Mouse (Mus musculus) heart, postnatal 0 days (tissue): ENCODE measurements around the gene Bmpr2. TPM values are rescaled to one million over a fixed set of nuclear protein-coding genes. Genes with fewer than 3 reads are reported as not detected.

Experiments
- ATAC-seq: fragments of 200-750 bp; cut with Nextera tagmentation; 2 replicates; pipeline ENCODE4 v1.8.0; 2017; ENCODE audit warnings: low read depth, moderate number of reproducible peaks, moderate library complexity; ENCODE audit not compliant: insufficient read depth
- DNase-seq: peaks from one replicate; pipeline ENCODE4 v3.0.0-alpha.2; 2016; ENCODE audit warnings: low spot score
- H3K27ac ChIP-seq: fragments of 300-500 bp; sonication (generic); 2 replicates; pipeline ENCODE4 v1.5.1; 2014; ENCODE audit warnings: low read depth, mild to moderate bottlenecking
- H3K27me3 ChIP-seq: fragments of 300-500 bp; sonication (generic); 2 replicates; pipeline ENCODE4 v1.6.1; 2014; ENCODE audit warnings: low read length, mixed read lengths; ENCODE audit not compliant: control insufficient read depth, insufficient read depth
- H3K36me3 ChIP-seq: fragments of 300-500 bp; sonication (generic); replicated peaks from 2 replicates; pipeline ENCODE4 v1.6.1; 2014; ENCODE audit warnings: low read length, mixed read lengths; ENCODE audit not compliant: control insufficient read depth, insufficient read depth
- H3K4me1 ChIP-seq: fragments of 300-500 bp; sonication (generic); 2 replicates; pipeline ENCODE4 v1.6.1; 2014; ENCODE audit warnings: antibody characterized with exemption; ENCODE audit not compliant: control insufficient read depth, insufficient read depth
- H3K4me2 ChIP-seq: fragments of 300-500 bp; sonication (generic); 2 replicates; pipeline ENCODE4 v1.6.1; 2014; ENCODE audit warnings: low read depth, mild to moderate bottlenecking, low read length, moderate library complexity
- H3K4me3 ChIP-seq: fragments of 300-500 bp; sonication (generic); 2 replicates; pipeline ENCODE4 v1.5.1; 2014; ENCODE audit warnings: low read depth, low read length
- H3K9ac ChIP-seq: fragments of 300-500 bp; sonication (generic); replicated peaks from 2 replicates; pipeline ENCODE4 v1.6.1; 2014; ENCODE audit warnings: low read depth, low read length, mixed read lengths
- H3K9me3 ChIP-seq: fragments of 300-500 bp; sonication (generic); replicated peaks from 2 replicates; pipeline ENCODE4 v1.6.1; 2016; ENCODE audit warnings: low read length; ENCODE audit not compliant: control insufficient read depth
- CTCF ChIP-seq: IDR thresholded peaks from 2 replicates; pipeline ENCODE4 v1.5.1; 2016; ENCODE audit warnings: antibody characterized with exemption, control low read depth, low read depth
- EP300 ChIP-seq: IDR thresholded peaks from 2 replicates; pipeline ENCODE4 v1.6.1; 2016; ENCODE audit warnings: antibody characterized with exemption, low read depth
- WGBS: fragments of 180-500 bp; shearing (Covaris S2); extraction: QIAGEN DNeasy Blood & Tissue Kit; methylation state at CpG from one replicate; pipeline ENCODE4 v1.1.7; 2014; 5-methylcytosine and 5-hydroxymethylcytosine counted together
- polyA plus RNA-seq: library from polyadenylated mRNA; unstranded; fragments of >200 nt; fragmentation: Nextera tagmentation; extraction: Ambion mirVana; gene quantifications from 2 replicates; pipeline ENCODE4 v1.2.1, GENCODE M21; 2015
- total RNA-seq: library from RNA; depleted of rRNA; stranded (reverse); fragments of >200 nt; gene quantifications from 2 replicates; pipeline ENCODE4 v1.2.3, GENCODE M21; 2014; ENCODE audit warnings: low replicate concordance

Bmpr2 gene
- total and polyA plus RNA-seq, 2 experiments from 2014 or later = 6.1 to 30.5 TPM

- peaks cover 14% of the 10 kb centered on the region for H3K4me1 ChIP-seq
- H3K4me3 ChIP-seq = peak overlapping the region; percentile 89
- TF ChIP-seq CTCF (no peak), EP300 (no peak)
- ATAC-seq = no peak
- H3K4me2 ChIP-seq = peak overlapping the region; percentile 77
- no peaks in the 10 kb centered on the region for H3K36me3 ChIP-seq
- H3K27ac ChIP-seq = peak overlapping the region; percentile 97
- DNase-seq = no peak
- no peaks in the 10 kb centered on the region for H3K9me3 ChIP-seq
- WGBS = 11% methylated on average over 10 of the region's 10 CpGs
- peak overlapping the region; percentile 96 for H3K9ac ChIP-seq
- H3K27me3 ChIP-seq = no peaks in the 10 kb centered on the region
Measured at GRCm38 (mm10) chr1:59762208-59762607, 992 bp upstream of the Bmpr2 start.

GRCm38 (mm10) chr1:59762651-59763163 is 493 bp upstream of the Bmpr2 start:
- Histone ChIP-seq H3K36me3 (no peaks in the 10 kb centered on the region), H3K4me2 (peak overlapping the region; percentile 77), H3K27me3 (no peaks in the 10 kb centered on the region), H3K4me1 (peaks cover 14% of the 10 kb centered on the region), H3K9ac (peak overlapping the region; percentile 96), H3K9me3 (no peaks in the 10 kb centered on the region), H3K27ac (peak overlapping the region; percentile 97), H3K4me3 (peak overlapping the region; percentile 89)
- TF ChIP-seq EP300 = no peak
- TF ChIP-seq CTCF = no peak
- under 1% methylated on average over 44 of the region's 44 CpGs for WGBS
- ATAC-seq = peak; percentile 25
- DNase-seq = no peak

- ATAC-seq = peak; percentile 63
- peak overlapping the region; percentile 77 for H3K4me2 ChIP-seq
- WGBS = under 1% methylated on average over 54 of the region's 55 CpGs
- no peaks in the 10 kb centered on the region for H3K27me3 ChIP-seq
- peaks cover 14% of the 10 kb centered on the region for H3K4me1 ChIP-seq
- no peaks in the 10 kb centered on the region for H3K36me3 ChIP-seq
- H3K4me3 ChIP-seq = peak overlapping the region; percentile 89
- no peaks in the 10 kb centered on the region for H3K9me3 ChIP-seq
- H3K9ac ChIP-seq = peak overlapping the region; percentile 96
- TF ChIP-seq CTCF (no peak), EP300 (no peak)
- peak overlapping the region; percentile 97 for H3K27ac ChIP-seq
- no peak for DNase-seq
Measured at GRCm38 (mm10) chr1:59763781-59764251, 616 bp downstream of the Bmpr2 start.

- H3K9me3 ChIP-seq = no peaks in the 10 kb centered on the region
- peak overlapping the region; percentile 77 for H3K4me2 ChIP-seq
- H3K4me3 ChIP-seq = peak overlapping the region; percentile 89
- TF ChIP-seq CTCF (no peak), EP300 (no peak)
- under 1% methylated on average over 27 of the region's 27 CpGs for WGBS
- H3K27ac ChIP-seq = peak overlapping the region; percentile 97
- H3K4me1 ChIP-seq = peaks cover 14% of the 10 kb centered on the region
- no peaks in the 10 kb centered on the region for H3K36me3 ChIP-seq
- DNase-seq (peak; percentile 65), ATAC-seq (peak; percentile 24; the same call in 1 of the 2 replicates)
- H3K9ac ChIP-seq = peak overlapping the region; percentile 96
- H3K27me3 ChIP-seq = no peaks in the 10 kb centered on the region
Measured at GRCm38 (mm10) chr1:59764407-59764971, 1.3 kb downstream of the Bmpr2 start.

- H3K9ac ChIP-seq = 0 out of 2 replicates have a peak overlapping the region, but pooled peaks have one; percentile 17
- H3K27me3 ChIP-seq = no peaks in the 10 kb centered on the region
- peak overlapping the region; percentile 77 for H3K4me2 ChIP-seq
- no peak for ATAC-seq
- H3K4me1 ChIP-seq = peaks cover 14% of the 10 kb centered on the region
- H3K4me3 ChIP-seq = peak overlapping the region; percentile 89
- H3K27ac ChIP-seq = no peak overlapping the region; the same call in 1 of the 2 replicates
- no peaks in the 10 kb centered on the region for H3K9me3 ChIP-seq
- DNase-seq = peak; percentile 26
- under 1% methylated on average over 4 of the region's 4 CpGs for WGBS
- TF ChIP-seq EP300 (no peak), CTCF (no peak)
- H3K36me3 ChIP-seq = no peaks in the 10 kb centered on the region
Measured at GRCm38 (mm10) chr1:59765279-59765678, 2.1 kb downstream of the Bmpr2 start.
